Mouse (Mus musculus) hindbrain, embryonic 11.5 days (tissue): ENCODE results near the gene Krtap4-8. TPM values are rescaled to one million over a fixed set of nuclear protein-coding genes. Genes with fewer than 3 reads are reported as not detected.
"Not testable (repeated sequence)": the region's sequence is repeated elsewhere in the genome, so short reads cannot be mapped to it uniquely, and the experiment has no call there.

Experiments used
- ATAC-seq: fragments of 200-750 bp; cut with Nextera tagmentation; 2 replicates; pipeline ENCODE4 v1.8.0; 2017; ENCODE audit warnings: mild to moderate bottlenecking, moderate TSS enrichment, moderate library complexity; ENCODE audit not compliant: low FRiP score
- DNase-seq: peaks from one replicate; pipeline ENCODE4 v3.0.0-alpha.2; 2015; ENCODE audit warnings: low spot score
- H3K27ac ChIP-seq: fragments of 300-500 bp; sonication (generic); 2 replicates; pipeline ENCODE4 v1.5.1; 2014; ENCODE audit warnings: mild to moderate bottlenecking, low read depth, low read length
- H3K27me3 ChIP-seq: fragments of 300-500 bp; sonication (generic); 2 replicates; pipeline ENCODE4 v1.6.1; 2014; ENCODE audit warnings: mild to moderate bottlenecking, low read length, moderate library complexity, mixed read lengths; ENCODE audit not compliant: control insufficient read depth, insufficient read depth
- H3K36me3 ChIP-seq: fragments of 300-500 bp; sonication (generic); 2 replicates; pipeline ENCODE4 v1.6.1; 2014; ENCODE audit warnings: mild to moderate bottlenecking, low read length, moderate library complexity, mixed read lengths; ENCODE audit not compliant: control insufficient read depth, insufficient read depth
- H3K4me1 ChIP-seq: fragments of 300-500 bp; sonication (generic); replicated peaks from 2 replicates; pipeline ENCODE4 v1.6.1; 2014; ENCODE audit warnings: low read length, mixed read lengths; ENCODE audit not compliant: control insufficient read depth, insufficient read depth
- H3K4me2 ChIP-seq: fragments of 300-500 bp; sonication (generic); replicated peaks from 2 replicates; pipeline ENCODE4 v1.6.1; 2014; ENCODE audit warnings: mild to moderate bottlenecking, low read depth, low read length
- H3K4me3 ChIP-seq: fragments of 300-500 bp; sonication (generic); 2 replicates; pipeline ENCODE4 v1.5.1; 2014; ENCODE audit warnings: low read depth, low read length
- H3K9ac ChIP-seq: fragments of 300-500 bp; sonication (generic); 2 replicates; pipeline ENCODE4 v1.6.1; 2014; ENCODE audit warnings: low read depth, low read length
- H3K9me3 ChIP-seq: fragments of 300-500 bp; sonication (generic); 2 replicates; pipeline ENCODE4 v1.6.1; 2016; ENCODE audit warnings: low read length; ENCODE audit not compliant: control insufficient read depth
- WGBS: fragments of 180-500 bp; shearing (Covaris S2); extraction: QIAGEN DNeasy Blood & Tissue Kit; methylation state at CpG from one replicate; pipeline ENCODE4 v1.1.7; 2014; 5-methylcytosine and 5-hydroxymethylcytosine counted together
- polyA plus RNA-seq: library from polyadenylated mRNA; unstranded; fragments of >200 nt; fragmentation: Nextera tagmentation; extraction: Ambion mirVana; gene quantifications from 2 replicates; pipeline ENCODE4 v1.2.1, GENCODE M21; 2014

Gene Krtap4-8
- not detected in 2 replicates for polyA plus RNA-seq

- no peak for ATAC-seq
- 98% methylated on average over 2 of the region's 2 CpGs for WGBS
- H3K9ac ChIP-seq, result no peak within 1 kb of the TSS
- H3K4me3 ChIP-seq, result no peak within 1 kb of the TSS
- no peaks in the 10 kb centered on the region for H3K9me3 ChIP-seq
- no peaks in the 10 kb centered on the region for H3K36me3 ChIP-seq
- H3K4me2 ChIP-seq, result no peak within 1 kb of the TSS
- no peak for DNase-seq
- H3K4me1 ChIP-seq, result no peaks in the 10 kb centered on the region
- no peaks in the 10 kb centered on the region for H3K27me3 ChIP-seq
- no peak within 1 kb of the TSS for H3K27ac ChIP-seq
These were observed at the start of gene Krtap4-8 for GRCm38 (mm10) chr11:99780604-99781003. TSS of gene Krtap4-8 (minus strand) at chr11:99780704.

GRCm38 (mm10) chr11:99815566-99815965 is 35.1 kb upstream of the Krtap4-8 start, which contains the start of gene Gm11564:
TSS of gene Gm11564 (minus strand) at chr11:99815666.
- H3K27me3 ChIP-seq, H3K4me3 ChIP-seq, H3K4me2 ChIP-seq, H3K9ac ChIP-seq, ATAC-seq, DNase-seq, H3K4me1 ChIP-seq, H3K36me3 ChIP-seq, H3K27ac ChIP-seq, H3K9me3 ChIP-seq: not testable (repeated sequence)
- WGBS, result 90% methylated on average over 2 of the region's 2 CpGs

- not testable (repeated sequence) for DNase-seq, H3K36me3 ChIP-seq, H3K27me3 ChIP-seq, H3K27ac ChIP-seq, H3K9ac ChIP-seq, H3K4me3 ChIP-seq, H3K9me3 ChIP-seq, ATAC-seq, H3K4me2 ChIP-seq, H3K4me1 ChIP-seq
These were observed 29.3 kb upstream of the Krtap4-8 start, which contains the start of gene Krtap4-13 for GRCm38 (mm10) chr11:99809792-99810191. TSS of gene Krtap4-13 (minus strand) at chr11:99809892.

GRCm38 (mm10) chr11:99804346-99804745 is 23.8 kb upstream of the Krtap4-8 start, which contains the start of gene Gm11554:
TSS of gene Gm11554 (minus strand) at chr11:99804446.
- DNase-seq, H3K27me3 ChIP-seq, H3K9me3 ChIP-seq, H3K9ac ChIP-seq, H3K4me3 ChIP-seq, H3K4me2 ChIP-seq, H3K4me1 ChIP-seq, ATAC-seq, H3K36me3 ChIP-seq, H3K27ac ChIP-seq: not testable (repeated sequence)
- no CpG with 5 or more reads among the region's 1 CpGs for WGBS

- DNase-seq, H3K27me3 ChIP-seq, H3K36me3 ChIP-seq, ATAC-seq, H3K27ac ChIP-seq, H3K9me3 ChIP-seq, H3K4me2 ChIP-seq, H3K4me1 ChIP-seq, H3K4me3 ChIP-seq, H3K9ac ChIP-seq: not testable (repeated sequence)
- no CpG with 5 or more reads among the region's 1 CpGs for WGBS
These were observed 18.3 kb upstream of the Krtap4-8 start, which contains the start of gene Gm11569 for GRCm38 (mm10) chr11:99798832-99799231. TSS of gene Gm11569 (minus strand) at chr11:99798932.

GRCm38 (mm10) chr11:99793367-99793766 is 12.9 kb upstream of the Krtap4-8 start, which contains the start of gene Gm11596:
TSS of gene Gm11596 (minus strand) at chr11:99793467.
- no peak within 1 kb of the TSS for H3K27ac ChIP-seq
- ATAC-seq (no peak), DNase-seq (no peak)
- no peak within 1 kb of the TSS for H3K4me3 ChIP-seq
- H3K36me3 ChIP-seq, result no peaks in the 10 kb centered on the region
- no peaks in the 10 kb centered on the region for H3K9me3 ChIP-seq
- H3K9ac ChIP-seq, result no peak within 1 kb of the TSS
- H3K4me2 ChIP-seq, result no peak within 1 kb of the TSS
- no peaks in the 10 kb centered on the region for H3K27me3 ChIP-seq
- no peaks in the 10 kb centered on the region for H3K4me1 ChIP-seq
- 80% methylated on average over 2 of the region's 2 CpGs for WGBS

- not testable (repeated sequence) for H3K27ac ChIP-seq, H3K4me2 ChIP-seq, H3K9ac ChIP-seq, H3K27me3 ChIP-seq, H3K4me3 ChIP-seq, ATAC-seq, DNase-seq, H3K4me1 ChIP-seq, H3K36me3 ChIP-seq, H3K9me3 ChIP-seq
These were observed 4.4 kb upstream of the Krtap4-8 start, which contains the start of gene Krtap4-9 for GRCm38 (mm10) chr11:99784900-99785299. TSS of gene Krtap4-9 (plus strand) at chr11:99785200.

- no peak for ATAC-seq
- Histone ChIP-seq H3K27ac (no peak overlapping the region), H3K36me3 (no peaks in the 10 kb centered on the region), H3K9me3 (no peaks in the 10 kb centered on the region), H3K4me2 (no peak overlapping the region), H3K27me3 (no peaks in the 10 kb centered on the region), H3K4me3 (no peak overlapping the region), H3K4me1 (no peaks in the 10 kb centered on the region), H3K9ac (no peak overlapping the region)
- peak; percentile 6 for DNase-seq
- WGBS, result 46% methylated on average over 7 of the region's 7 CpGs
These were observed 2.1 kb downstream of the Krtap4-8 start for GRCm38 (mm10) chr11:99778401-99778800.

- H3K4me2 ChIP-seq, DNase-seq, H3K4me1 ChIP-seq, H3K4me3 ChIP-seq, H3K27ac ChIP-seq, ATAC-seq, H3K27me3 ChIP-seq, H3K9me3 ChIP-seq, H3K9ac ChIP-seq, H3K36me3 ChIP-seq: not testable (repeated sequence)
These were observed 7.7 kb downstream of the Krtap4-8 start, which contains the start of gene Gm11595 for GRCm38 (mm10) chr11:99772813-99773212. TSS of gene Gm11595 (minus strand) at chr11:99772913.
